Mouse (Mus musculus) heart, embryonic 16.5 days (tissue): Measurements from ENCODE around the gene Shank2. TPM values are rescaled to one million over a fixed set of nuclear protein-coding genes. Genes with fewer than 3 reads are reported as not detected.

Source experiments
- ATAC-seq: fragments of 200-750 bp; cut with Nextera tagmentation; replicated peaks from 2 replicates; pipeline ENCODE4 v1.8.0; 2017; ENCODE audit warnings: moderate number of reproducible peaks; ENCODE audit not compliant: insufficient read depth, low FRiP score; ENCODE audit errors: extremely low read depth
- H3K27ac ChIP-seq: fragments of 300-500 bp; sonication (generic); 2 replicates; pipeline ENCODE4 v1.5.1; 2014; ENCODE audit warnings: mild to moderate bottlenecking, low read length, control low read depth, moderate library complexity
- H3K27me3 ChIP-seq: fragments of 300-500 bp; sonication (generic); 2 replicates; pipeline ENCODE4 v1.6.1; 2014; ENCODE audit warnings: low read length, mixed read lengths; ENCODE audit not compliant: control insufficient read depth, insufficient read depth
- H3K36me3 ChIP-seq: fragments of 300-500 bp; sonication (generic); 2 replicates; pipeline ENCODE4 v1.6.1; 2014; ENCODE audit not compliant: control insufficient read depth, insufficient read depth
- H3K4me1 ChIP-seq: fragments of 300-500 bp; sonication (generic); 2 replicates; pipeline ENCODE4 v1.6.1; 2014; ENCODE audit warnings: low read length, mixed read lengths; ENCODE audit not compliant: control insufficient read depth, insufficient read depth
- H3K4me2 ChIP-seq: fragments of 300-500 bp; sonication (generic); 2 replicates; pipeline ENCODE4 v1.6.1; 2014; ENCODE audit warnings: low read depth, mild to moderate bottlenecking, control low read depth, low read length
- H3K4me3 ChIP-seq: fragments of 300-500 bp; sonication (generic); 2 replicates; pipeline ENCODE4 v1.5.1; 2014; ENCODE audit warnings: mild to moderate bottlenecking, control low read depth, low read length
- H3K9ac ChIP-seq: fragments of 300-500 bp; sonication (generic); 2 replicates; pipeline ENCODE4 v1.6.1; 2014; ENCODE audit warnings: low read length, control low read depth
- H3K9me3 ChIP-seq: fragments of 300-500 bp; sonication (generic); replicated peaks from 2 replicates; pipeline ENCODE4 v1.6.1; 2016; ENCODE audit warnings: low read length; ENCODE audit not compliant: control insufficient read depth
- WGBS: fragments of 180-500 bp; shearing (Covaris S2); extraction: QIAGEN DNeasy Blood & Tissue Kit; methylation state at CpG from one replicate; pipeline ENCODE4 v1.1.7; 2014; 5-methylcytosine and 5-hydroxymethylcytosine counted together
- polyA plus RNA-seq: library from polyadenylated mRNA; unstranded; fragments of >200 nt; fragmentation: Nextera tagmentation; extraction: Ambion mirVana; gene quantifications from 2 replicates; pipeline ENCODE4 v1.2.1, GENCODE M21; 2015

Shank2 gene
- polyA plus RNA-seq, 1 experiment from 2014 or later = 0.79 TPM

- H3K9me3 ChIP-seq = no peaks in the 10 kb centered on the region
- no peak overlapping the region for H3K4me2 ChIP-seq
- H3K9ac ChIP-seq = no peak overlapping the region
- no peak overlapping the region for H3K4me3 ChIP-seq
- no peaks in the 10 kb centered on the region for H3K4me1 ChIP-seq
- H3K27ac ChIP-seq = no peak overlapping the region
- 65% methylated on average over 8 of the region's 8 CpGs for WGBS
- no peaks in the 10 kb centered on the region for H3K36me3 ChIP-seq
- no peaks in the 10 kb centered on the region for H3K27me3 ChIP-seq
- ATAC-seq = no peak
Observed at GRCm38 (mm10) chr7:144390676-144391075, 388.9 kb downstream of the Shank2 start.

GRCm38 (mm10) chr7:144391727-144392126 is 390.0 kb downstream of the Shank2 start:
- Histone ChIP-seq H3K27me3 (no peaks in the 10 kb centered on the region), H3K4me1 (no peaks in the 10 kb centered on the region), H3K9ac (no peak overlapping the region), H3K36me3 (no peaks in the 10 kb centered on the region), H3K4me3 (no peak overlapping the region), H3K9me3 (no peaks in the 10 kb centered on the region), H3K27ac (no peak overlapping the region), H3K4me2 (no peak overlapping the region)
- no peak for ATAC-seq
- WGBS = 75% methylated on average over 6 of the region's 6 CpGs

- Histone ChIP-seq H3K9me3 (no peaks in the 10 kb centered on the region), H3K4me2 (no peak overlapping the region), H3K4me3 (no peak overlapping the region), H3K9ac (no peak overlapping the region), H3K27me3 (no peaks in the 10 kb centered on the region), H3K27ac (no peak overlapping the region), H3K4me1 (no peaks in the 10 kb centered on the region), H3K36me3 (no peaks in the 10 kb centered on the region)
- 57% methylated on average over 4 of the region's 4 CpGs for WGBS
- ATAC-seq = no peak
Observed at GRCm38 (mm10) chr7:144402492-144402891, 400.8 kb downstream of the Shank2 start.

- no peak overlapping the region for H3K4me3 ChIP-seq
- H3K27ac ChIP-seq = no peak overlapping the region
- no peaks in the 10 kb centered on the region for H3K36me3 ChIP-seq
- H3K9me3 ChIP-seq = no peaks in the 10 kb centered on the region
- no peak overlapping the region for H3K9ac ChIP-seq
- WGBS = 38% methylated on average over 4 of the region's 4 CpGs
- H3K4me2 ChIP-seq = no peak overlapping the region
- H3K27me3 ChIP-seq = peaks cover 15% of the 10 kb centered on the region
- ATAC-seq = no peak
- no peaks in the 10 kb centered on the region for H3K4me1 ChIP-seq
Observed at GRCm38 (mm10) chr7:144407675-144408074, 405.9 kb downstream of the Shank2 start.

- H3K4me1 ChIP-seq = no peaks in the 10 kb centered on the region
- peaks cover 15% of the 10 kb centered on the region for H3K27me3 ChIP-seq
- no peak overlapping the region for H3K9ac ChIP-seq
- no peak for ATAC-seq
- H3K36me3 ChIP-seq = no peaks in the 10 kb centered on the region
- 86% methylated on average over 2 of the region's 2 CpGs for WGBS
- H3K27ac ChIP-seq = no peak overlapping the region
- H3K4me2 ChIP-seq = no peak overlapping the region
- H3K4me3 ChIP-seq = no peak overlapping the region
- H3K9me3 ChIP-seq = no peaks in the 10 kb centered on the region
Observed at GRCm38 (mm10) chr7:144408464-144409000, 406.8 kb downstream of the Shank2 start.

- 69% methylated on average over 18 of the region's 18 CpGs for WGBS
- no peak for ATAC-seq
- H3K9ac ChIP-seq = no peak overlapping the region
- no peak overlapping the region for H3K4me2 ChIP-seq
- no peaks in the 10 kb centered on the region for H3K4me1 ChIP-seq
- no peak overlapping the region for H3K27ac ChIP-seq
- no peaks in the 10 kb centered on the region for H3K36me3 ChIP-seq
- H3K4me3 ChIP-seq = no peak overlapping the region
- peaks cover 18% of the 10 kb centered on the region for H3K27me3 ChIP-seq
- no peaks in the 10 kb centered on the region for H3K9me3 ChIP-seq
Observed at GRCm38 (mm10) chr7:144409682-144410081, 408.0 kb downstream of the Shank2 start.

- H3K4me2 ChIP-seq = no peak overlapping the region
- no peak for ATAC-seq
- no peak overlapping the region for H3K27ac ChIP-seq
- H3K4me1 ChIP-seq = no peaks in the 10 kb centered on the region
- WGBS = 64% methylated on average over 22 of the region's 22 CpGs
- H3K27me3 ChIP-seq = peaks cover 18% of the 10 kb centered on the region
- H3K36me3 ChIP-seq = no peaks in the 10 kb centered on the region
- no peaks in the 10 kb centered on the region for H3K9me3 ChIP-seq
- H3K4me3 ChIP-seq = no peak overlapping the region
- no peak overlapping the region for H3K9ac ChIP-seq
Observed at GRCm38 (mm10) chr7:144411967-144412906, 410.5 kb downstream of the Shank2 start.

GRCm38 (mm10) chr7:144414632-144415031 is 412.9 kb downstream of the Shank2 start:
- peaks cover 12% of the 10 kb centered on the region for H3K27me3 ChIP-seq
- H3K36me3 ChIP-seq = no peaks in the 10 kb centered on the region
- H3K4me1 ChIP-seq = peaks cover 2% of the 10 kb centered on the region; the same call in 1 of the 2 replicates
- no peaks in the 10 kb centered on the region for H3K9me3 ChIP-seq
- no peak overlapping the region for H3K4me3 ChIP-seq
- no peak for ATAC-seq
- 75% methylated on average over 5 of the region's 5 CpGs for WGBS
- no peak overlapping the region for H3K9ac ChIP-seq
- H3K4me2 ChIP-seq = no peak overlapping the region
- H3K27ac ChIP-seq = no peak overlapping the region

- H3K4me2 ChIP-seq = no peak overlapping the region
- no peak for ATAC-seq
- WGBS = 75% methylated on average over 4 of the region's 4 CpGs
Observed at GRCm38 (mm10) chr7:144415795-144416194, 414.1 kb downstream of the Shank2 start.

More at GRCm38 (mm10) chr7:144415795-144416194, 414.1 kb downstream of the Shank2 start:
- Histone ChIP-seq H3K27me3 (peaks cover 7% of the 10 kb centered on the region), H3K27ac (no peak overlapping the region), H3K4me1 (peaks cover 2% of the 10 kb centered on the region; the same call in 1 of the 2 replicates), H3K9me3 (no peaks in the 10 kb centered on the region), H3K9ac (no peak overlapping the region), H3K36me3 (no peaks in the 10 kb centered on the region), H3K4me3 (no peak overlapping the region)
